Mouse (Mus musculus) C2C12 (cell line): ENCODE data around the gene Olfr55. TPM values are rescaled to one million over a fixed set of nuclear protein-coding genes. Genes with fewer than 3 reads are reported as not detected.
"Not testable (repeated sequence)": the region's sequence is repeated elsewhere in the genome, so short reads cannot be mapped to it uniquely, and the experiment has no call there.

Source experiments
- H3K27me3 ChIP-seq: one replicate; pipeline ENCODE4 v1.6.1; 2011; ENCODE audit not compliant: control insufficient read depth, insufficient read depth, insufficient read length
- H3K36me3 ChIP-seq: one replicate; pipeline ENCODE4 v1.6.1; 2011; ENCODE audit not compliant: control insufficient read depth, insufficient read depth
- H3K4me3 ChIP-seq: one replicate; pipeline ENCODE4 v1.5.1; 2011; ENCODE audit warnings: mild to moderate bottlenecking, control low read depth; ENCODE audit not compliant: poor library complexity, insufficient read depth, severe bottlenecking
- H3K79me2 ChIP-seq: one replicate; pipeline ENCODE4 v1.6.1; 2011; ENCODE audit not compliant: control insufficient read depth, insufficient read depth
- H3K79me3 ChIP-seq: one replicate; pipeline ENCODE4 v1.6.1; 2011; ENCODE audit warnings: low read depth, control low read depth
- H3ac ChIP-seq: one replicate; pipeline ENCODE3; 2011; ENCODE audit warnings: low read depth; ENCODE audit not compliant: control insufficient read depth, insufficient read length
- CEBPB ChIP-seq: IDR thresholded peaks from one replicate; pipeline ENCODE4 v1.6.1; 2011; ENCODE audit warnings: low read depth, mild to moderate bottlenecking, control low read depth, moderate library complexity
- CTCF ChIP-seq: IDR thresholded peaks from one replicate; pipeline ENCODE4 v1.5.1; 2011; ENCODE audit not compliant: control insufficient read depth, insufficient read depth, insufficient read length
- FOSL1 ChIP-seq: IDR thresholded peaks from one replicate; pipeline ENCODE4 v1.8.0; 2011; ENCODE audit warnings: mild to moderate bottlenecking, low read length; ENCODE audit not compliant: poor library complexity, insufficient read depth, severe bottlenecking
- MAX ChIP-seq: IDR thresholded peaks from one replicate; pipeline ENCODE4 v1.6.1; 2011; ENCODE audit warnings: mild to moderate bottlenecking, control low read depth
- MYOD1 ChIP-seq: IDR thresholded peaks from one replicate; pipeline ENCODE4 v1.6.1; 2011; ENCODE audit warnings: low read depth; ENCODE audit not compliant: control insufficient read depth, insufficient read length
- MYOG ChIP-seq: IDR thresholded peaks from one replicate; pipeline ENCODE4 v1.6.1; 2011; ENCODE audit not compliant: control insufficient read depth, insufficient read length; ENCODE audit errors: extremely low read depth
- USF1 ChIP-seq: IDR thresholded peaks from one replicate; pipeline ENCODE4 v1.6.1; 2011; ENCODE audit warnings: low read depth, mild to moderate bottlenecking, control low read depth, moderate library complexity
- long read RNA-seq, 2 experiments: library from polyadenylated mRNA; unstranded; transcript quantifications; one replicate each; pipeline ENCODE4 v2.0.0; 2019 to 2020
- polyA plus RNA-seq: library from polyadenylated mRNA; unstranded; fragments of >200 nt; fragmentation: generic; extraction: Trizol; gene quantifications from one replicate; pipeline ENCODE4 v1.2.1, GENCODE M21; 2012; ENCODE audit warnings: missing spikeins

Gene Olfr55
- not detected for polyA plus RNA-seq
- long read RNA-seq, experiment 1 = 0 reads
- long read RNA-seq, experiment 2 = 0 reads

DNA sequence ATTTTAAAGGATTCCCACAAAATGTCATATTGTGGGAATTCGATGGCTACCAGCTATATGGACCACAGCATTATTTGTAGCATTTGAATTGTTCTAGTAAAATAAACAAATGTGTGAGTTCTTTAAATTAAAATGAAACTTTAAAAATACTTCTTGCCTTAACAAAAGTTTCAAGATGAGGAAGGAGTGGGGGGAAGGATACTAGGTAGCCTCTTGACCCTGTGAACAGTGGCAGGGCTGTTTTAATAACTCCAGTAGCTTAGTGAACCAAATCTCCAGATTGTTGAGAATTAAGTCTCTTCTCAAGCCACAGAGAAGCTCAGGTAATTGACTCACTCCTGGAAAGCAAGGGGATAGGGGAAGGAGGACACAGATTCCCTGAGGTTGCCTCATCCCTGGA is at the start of gene Olfr55:
Gene Olfr55, plus strand, starts transcription at position 301 of the 400 bp plus-strand sequence.
- H3K79me3 ChIP-seq, H3K4me3 ChIP-seq, H3K36me3 ChIP-seq, H3K79me2 ChIP-seq, H3K27me3 ChIP-seq, H3ac ChIP-seq: not testable (repeated sequence)

DNA sequence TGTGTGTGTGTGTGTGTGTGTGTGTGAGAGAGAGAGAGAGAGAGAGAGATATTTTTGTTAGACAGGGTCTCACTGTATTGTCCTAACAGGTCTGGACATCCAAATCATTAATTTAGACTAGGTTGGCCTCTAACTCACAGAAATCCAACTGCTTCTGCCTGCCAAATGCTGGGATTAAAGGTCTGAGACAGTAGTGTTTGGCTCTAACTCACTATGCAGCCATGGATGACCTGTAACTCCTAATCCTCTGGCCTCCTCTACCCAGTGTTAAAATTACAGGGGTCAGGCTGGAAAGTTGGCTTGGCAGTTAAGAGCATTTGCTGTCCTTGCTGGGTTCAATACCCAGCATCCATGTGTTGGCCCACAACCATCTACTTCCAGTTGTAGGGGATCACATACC is 43.7 kb upstream of the Olfr55 start:
- H3K79me2 ChIP-seq = no peaks in the 10 kb centered on the region
- TF ChIP-seq CTCF = no peak
- no peak for TF ChIP-seq FOSL1
- no peak for TF ChIP-seq CEBPB
- TF ChIP-seq MAX = no peak
- TF ChIP-seq USF1 = no peak
- no peak for TF ChIP-seq MYOG
- no peak for TF ChIP-seq MYOD1

DNA sequence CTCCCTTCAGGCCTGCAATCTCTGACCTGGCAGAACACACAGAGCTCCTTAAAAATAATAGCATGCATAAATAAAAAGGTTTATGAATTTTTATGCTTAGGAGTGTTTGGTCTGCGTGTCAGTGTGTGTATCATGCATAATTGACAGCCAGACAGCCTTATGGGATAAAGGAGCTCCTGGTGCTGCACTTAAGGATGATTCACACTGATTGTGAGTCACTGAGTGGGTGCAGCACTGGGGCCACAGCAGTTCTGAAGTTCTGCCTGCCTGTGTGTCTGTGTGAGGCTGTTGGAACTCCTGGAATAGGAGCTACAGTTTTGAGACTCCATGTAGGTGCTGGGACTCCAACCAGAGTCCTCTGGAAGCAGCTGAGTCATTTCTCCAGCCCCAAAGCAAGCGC is 42.0 kb upstream of the Olfr55 start:
- peak; percentile 40 for TF ChIP-seq FOSL1
- no peak for TF ChIP-seq USF1

More for the DNA sequence above, 43.7 kb upstream of the Olfr55 start:
- Histone ChIP-seq H3K27me3 (peaks cover 3% of the 10 kb centered on the region), H3ac (no peak overlapping the region), H3K79me3 (no peaks in the 10 kb centered on the region), H3K4me3 (no peak overlapping the region), H3K36me3 (no peaks in the 10 kb centered on the region)

DNA sequence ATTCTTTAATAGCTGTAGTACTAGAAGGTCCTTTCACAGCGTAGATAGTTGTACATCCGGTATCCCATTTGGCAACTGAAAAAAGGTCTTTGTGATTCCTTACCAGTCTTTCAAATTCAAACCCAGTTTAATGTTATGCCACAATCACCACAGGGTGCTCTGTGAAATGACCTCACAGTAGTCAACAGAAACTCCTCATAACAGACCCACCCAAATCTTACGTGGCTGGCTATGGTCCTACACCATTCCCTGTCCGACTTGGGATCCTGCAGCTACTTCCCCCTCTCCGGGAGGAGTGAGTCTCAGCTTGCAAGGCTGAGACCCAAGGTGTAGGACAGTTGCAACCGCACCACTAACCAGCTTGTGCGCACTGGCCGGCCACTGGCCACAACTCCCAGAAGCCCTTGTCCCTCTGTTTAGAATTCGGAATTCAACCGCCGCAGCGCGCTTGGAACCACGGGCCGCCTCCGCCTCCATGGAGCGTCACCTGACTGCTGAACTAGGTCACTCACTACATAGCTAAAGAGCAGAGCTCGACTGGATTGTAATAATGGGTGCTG is 28.9 kb upstream of the Olfr55 start, which contains the start of gene Morc2b:
Gene Morc2b, minus strand, starts transcription at position 423 of the 560 bp plus-strand sequence.
- H3K4me3 ChIP-seq = no peak within 1 kb of the TSS
- TF ChIP-seq MYOG = no peak
- H3K27me3 ChIP-seq = peaks cover 16% of the 10 kb centered on the region

More for the DNA sequence above, 42.0 kb upstream of the Olfr55 start:
- Histone ChIP-seq H3K79me2 (no peaks in the 10 kb centered on the region), H3K79me3 (no peaks in the 10 kb centered on the region), H3ac (no peak overlapping the region), H3K27me3 (no peaks in the 10 kb centered on the region), H3K4me3 (no peak overlapping the region), H3K36me3 (no peaks in the 10 kb centered on the region)

DNA sequence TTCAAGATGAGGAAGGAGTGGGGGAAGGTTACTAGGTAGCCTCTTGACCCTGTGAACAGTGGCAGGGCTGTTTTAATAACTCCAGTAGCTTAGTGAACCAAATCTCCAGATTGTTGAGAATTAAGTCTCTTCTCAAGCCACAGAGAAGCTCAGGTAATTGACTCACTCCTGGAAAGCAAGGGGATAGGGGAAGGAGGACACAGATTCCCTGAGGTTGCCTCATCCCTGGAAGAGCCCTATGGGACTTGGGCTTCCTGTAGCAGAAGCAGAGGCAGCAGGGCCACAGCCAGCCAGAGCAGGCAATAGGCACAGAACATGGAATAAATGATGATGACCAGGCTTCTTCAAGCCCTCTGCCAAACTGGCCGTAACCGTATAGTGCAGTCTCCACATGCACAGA is 22.8 kb downstream of the Olfr55 start, which contains the start of gene Olfr239:
Gene Olfr239, plus strand, starts transcription at position 301 of the 400 bp plus-strand sequence.
- H3K4me3 ChIP-seq, H3K79me3 ChIP-seq, H3ac ChIP-seq, H3K27me3 ChIP-seq, H3K36me3 ChIP-seq, H3K79me2 ChIP-seq: not testable (repeated sequence)

More for the DNA sequence above, 28.9 kb upstream of the Olfr55 start, which contains the start of gene Morc2b:
- Histone ChIP-seq H3K36me3 (no peaks in the 10 kb centered on the region), H3ac (no peak within 1 kb of the TSS), H3K79me3 (no peaks in the 10 kb centered on the region), H3K79me2 (no peaks in the 10 kb centered on the region)

DNA sequence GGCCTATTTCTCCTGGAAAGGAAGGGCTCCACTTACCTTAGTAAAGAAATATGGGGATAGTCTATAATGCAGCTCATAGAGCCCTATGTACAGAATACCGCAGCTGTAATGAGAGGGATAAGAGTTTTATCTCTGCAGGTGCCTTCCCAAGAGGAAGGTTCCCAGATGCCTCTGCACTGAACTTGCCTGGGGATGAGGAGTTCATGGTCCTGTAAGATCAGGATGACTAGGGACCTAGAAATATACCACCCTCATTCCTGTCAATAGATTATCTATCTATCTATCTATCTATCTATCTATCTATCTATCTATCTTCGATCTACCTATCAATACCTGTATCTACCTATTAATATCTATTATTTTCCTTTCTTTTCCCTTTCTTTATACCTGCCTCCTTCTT is 53.3 kb downstream of the Olfr55 start, which contains the start of gene Olfr1564:
Gene Olfr1564, minus strand, starts transcription at position 101 of the 400 bp plus-strand sequence.
- Histone ChIP-seq H3K79me2 (no peaks in the 10 kb centered on the region), H3K4me3 (no peak within 1 kb of the TSS), H3K79me3 (no peaks in the 10 kb centered on the region), H3K27me3 (no peaks in the 10 kb centered on the region), H3ac (no peak within 1 kb of the TSS), H3K36me3 (no peaks in the 10 kb centered on the region)
- no peak for TF ChIP-seq FOSL1
- no peak for TF ChIP-seq MYOD1
- TF ChIP-seq CTCF = no peak
- TF ChIP-seq MAX = no peak
- TF ChIP-seq MYOG = no peak
- no peak for TF ChIP-seq CEBPB
- TF ChIP-seq USF1 = no peak

Other genes starting within 250 kb of the Olfr55 start
- 1.5 TPM for gene Cyp4f13, start 221.0 kb upstream of the Olfr55 start, polyA plus RNA-seq
- 1.8 TPM for gene Zfp472, start 202.6 kb upstream of the Olfr55 start, polyA plus RNA-seq
- gene Zfp952, start 175.3 kb upstream of the Olfr55 start, polyA plus RNA-seq = 1.4 TPM
- 0.96 TPM for gene Zfp763, start 135.0 kb upstream of the Olfr55 start, polyA plus RNA-seq
- not detected for gene 4921501E09Rik, start 100.4 kb upstream of the Olfr55 start, polyA plus RNA-seq
- gene Zfp563, start 79.1 kb upstream of the Olfr55 start, polyA plus RNA-seq = 1.3 TPM
- 0.04 TPM for gene Morc2b, start 28.8 kb upstream of the Olfr55 start, polyA plus RNA-seq
- gene Olfr239, start 22.9 kb downstream of the Olfr55 start, polyA plus RNA-seq = not detected
- 0.01 TPM for gene Olfr1564, start 53.2 kb downstream of the Olfr55 start, polyA plus RNA-seq
- 2.5 TPM for gene Zfp955a, start 86.7 kb downstream of the Olfr55 start, polyA plus RNA-seq
- gene Olfr63, start 96.2 kb downstream of the Olfr55 start, polyA plus RNA-seq = not detected
- 2.5 TPM for gene Zfp955b, start 121.1 kb downstream of the Olfr55 start, polyA plus RNA-seq
- 1.3 TPM for gene Zfp81, start 190.4 kb downstream of the Olfr55 start, polyA plus RNA-seq
- gene Zfp101, start 226.2 kb downstream of the Olfr55 start, polyA plus RNA-seq = 2.0 TPM